Mouse (Mus musculus): ENCODE measurements around the gene Plekha4.
"Not testable (repeated sequence)": the region's sequence is repeated elsewhere in the genome, so short reads cannot be mapped to it uniquely, and the experiment has no call there.

The Plekha4 gene

DNA sequence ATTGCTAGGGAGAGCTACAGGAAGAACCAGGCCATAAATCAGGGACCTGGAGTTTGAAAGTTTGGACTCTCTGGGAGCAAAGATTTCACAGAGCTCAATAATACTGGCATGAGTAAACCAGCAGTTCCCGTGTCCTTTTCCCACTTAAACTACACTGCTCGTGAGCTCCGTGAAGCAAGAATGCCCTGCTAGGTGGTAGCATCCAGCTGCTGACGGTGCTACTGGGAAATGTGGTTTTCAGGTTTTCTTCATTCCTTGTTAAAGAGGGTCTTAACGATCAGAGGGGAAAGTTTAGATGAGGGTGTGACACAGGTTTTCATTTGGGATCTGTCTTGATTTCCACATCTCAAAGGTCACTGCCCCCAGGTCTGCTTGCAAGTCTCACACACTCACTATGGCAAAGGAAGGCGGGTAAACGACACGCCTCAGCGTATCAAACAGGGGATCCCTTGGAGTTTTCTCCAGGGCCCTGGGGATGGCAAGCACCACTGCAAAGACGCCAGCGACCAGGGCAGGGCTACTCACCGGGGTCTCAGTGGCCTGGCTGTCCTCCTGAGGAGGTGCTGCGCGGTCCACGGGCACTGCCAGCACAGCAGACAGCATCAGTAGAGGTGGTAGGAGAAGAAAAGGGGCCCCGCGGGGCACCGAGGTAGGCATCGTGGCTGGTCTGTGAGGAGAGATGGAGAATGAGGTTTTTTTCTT, 16.8 kb upstream of the Plekha4 start:
- DNase-seq (ENCODE audit: low spot score in 2 of 2): no peak

DNA sequence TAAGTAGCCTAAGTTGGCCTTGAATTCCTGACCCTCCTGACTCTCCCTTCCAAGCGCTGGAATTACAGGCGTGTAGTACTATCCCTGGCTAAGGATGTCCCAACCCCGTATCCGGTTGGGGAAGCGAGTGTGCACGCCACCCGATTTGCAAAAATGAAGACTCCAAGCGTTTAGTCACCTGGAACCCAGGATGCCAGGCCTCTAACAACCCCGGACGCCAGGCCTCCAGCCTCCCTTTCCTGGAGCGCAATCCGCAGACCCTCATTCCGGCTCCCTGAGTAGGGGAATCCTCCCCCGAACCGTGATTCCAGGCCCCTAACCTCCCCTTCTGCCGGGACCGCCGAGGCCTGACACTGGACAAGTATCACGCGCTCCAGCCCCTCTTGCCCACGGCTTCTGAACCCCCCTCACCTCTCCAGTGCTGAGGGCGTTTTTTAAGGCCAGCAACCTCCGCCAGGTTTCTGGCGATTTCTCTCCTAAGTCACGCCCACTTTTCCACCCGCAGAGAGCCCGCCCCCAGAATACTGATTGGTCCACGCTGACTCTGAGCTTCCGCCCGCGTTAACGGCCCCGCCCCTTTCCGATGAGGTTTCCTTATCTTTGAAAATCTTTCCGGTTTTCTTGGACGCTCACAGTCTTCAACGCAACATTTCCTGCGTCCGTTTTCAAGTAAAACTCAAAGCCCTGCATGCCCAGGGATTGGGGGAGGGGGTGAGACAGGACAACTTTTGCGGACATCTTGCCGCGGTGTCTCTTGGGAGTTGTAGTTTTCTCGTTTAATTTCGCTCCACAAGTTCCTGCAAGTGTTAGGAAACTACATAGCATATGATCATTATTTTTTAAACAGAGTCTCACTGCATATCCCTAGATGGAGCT, 16.0 kb upstream of the Plekha4 start, which contains the start of gene Nucb1:
Gene Nucb1 (minus strand): TSS at position 495 of the 876 bp plus-strand sequence.
- peak; percentile 89 to 95 for DNase-seq (ENCODE audit: low spot score in 2 of 2)

DNA sequence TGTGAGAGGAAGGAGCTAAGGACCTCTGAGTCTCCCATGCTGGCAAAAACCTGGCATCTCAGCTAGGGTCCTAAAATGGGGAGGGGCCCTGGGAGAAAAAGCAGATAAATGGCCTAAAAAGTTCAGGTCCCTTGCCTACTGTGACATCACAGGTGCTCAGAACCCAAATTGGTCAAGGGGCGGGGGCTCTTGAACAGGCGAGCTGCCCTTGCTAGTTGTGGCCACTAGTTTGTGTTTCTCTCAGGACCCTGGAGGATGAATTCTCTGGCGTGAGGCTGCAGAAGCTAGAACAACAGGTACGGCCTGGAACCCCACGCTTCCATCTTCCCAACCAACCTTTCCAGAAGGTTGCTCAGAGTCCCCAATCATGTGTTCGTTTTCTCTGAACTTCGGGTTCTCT, 11.7 kb upstream of the Plekha4 start:
- DNase-seq (ENCODE audit: low spot score in 2 of 2): no peak

DNA sequence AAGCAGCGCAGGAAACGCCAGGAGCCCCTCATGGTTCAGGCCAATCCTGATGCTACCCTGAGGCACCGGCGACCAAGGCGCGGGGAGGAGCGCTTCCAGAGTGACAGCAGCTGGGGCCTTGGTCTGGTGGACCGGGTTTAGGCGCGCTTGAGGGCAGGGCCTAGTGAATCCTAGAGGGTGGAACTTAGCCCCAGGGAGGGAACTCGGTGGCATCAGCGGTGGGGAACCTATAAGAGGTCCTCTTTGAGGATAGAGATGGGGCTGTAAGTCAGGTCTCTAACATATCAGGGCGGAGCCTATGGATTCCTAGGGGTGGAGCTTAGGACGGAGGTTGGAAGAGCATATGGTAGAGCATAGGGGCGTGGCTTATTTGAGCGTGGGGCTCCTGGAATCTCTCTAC, 10.7 kb upstream of the Plekha4 start:
- no peak for DNase-seq (ENCODE audit: low spot score in 2 of 2)

DNA sequence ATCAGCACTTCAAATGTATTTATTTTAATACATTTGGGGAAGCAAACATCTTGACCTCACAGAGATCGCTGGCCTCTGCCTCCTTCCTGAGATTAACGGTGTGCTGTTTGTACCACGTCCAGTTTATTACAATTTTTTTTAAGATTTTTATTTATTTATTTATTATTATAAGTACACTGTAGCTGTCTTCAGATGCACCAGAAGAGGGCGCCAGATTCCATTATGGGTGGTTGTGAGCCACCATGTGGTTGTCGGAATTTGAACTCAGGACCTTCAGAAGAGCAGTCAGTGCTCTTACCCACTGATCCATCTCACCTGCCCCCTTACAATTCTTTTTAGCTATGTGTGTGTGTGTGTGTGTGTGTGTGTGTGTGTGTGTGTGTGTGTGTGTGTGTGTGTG, 9.3 kb upstream of the Plekha4 start:
- DNase-seq (ENCODE audit: low spot score in 2 of 2): not testable (repeated sequence)

DNA sequence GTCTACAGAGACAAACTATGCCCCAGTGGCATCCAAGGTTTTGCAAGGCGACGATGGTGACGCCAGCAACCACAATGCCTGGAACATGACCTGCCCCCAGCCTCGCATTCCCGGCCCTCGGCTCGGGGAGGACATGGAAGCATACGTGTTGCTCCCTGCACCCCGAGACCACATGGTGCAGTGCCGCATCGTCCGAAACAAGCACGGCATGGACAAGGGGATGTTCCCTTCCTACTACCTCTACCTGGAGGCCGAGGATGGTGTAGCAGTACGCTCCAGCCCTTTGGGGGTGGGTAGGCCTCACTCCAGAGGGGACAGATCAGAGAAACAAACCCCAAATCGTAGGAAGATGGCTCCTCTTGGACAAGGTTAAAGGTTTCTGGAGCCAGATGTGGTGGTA, 7.5 kb upstream of the Plekha4 start:
- DNase-seq (ENCODE audit: low spot score in 2 of 2): no peak

DNA sequence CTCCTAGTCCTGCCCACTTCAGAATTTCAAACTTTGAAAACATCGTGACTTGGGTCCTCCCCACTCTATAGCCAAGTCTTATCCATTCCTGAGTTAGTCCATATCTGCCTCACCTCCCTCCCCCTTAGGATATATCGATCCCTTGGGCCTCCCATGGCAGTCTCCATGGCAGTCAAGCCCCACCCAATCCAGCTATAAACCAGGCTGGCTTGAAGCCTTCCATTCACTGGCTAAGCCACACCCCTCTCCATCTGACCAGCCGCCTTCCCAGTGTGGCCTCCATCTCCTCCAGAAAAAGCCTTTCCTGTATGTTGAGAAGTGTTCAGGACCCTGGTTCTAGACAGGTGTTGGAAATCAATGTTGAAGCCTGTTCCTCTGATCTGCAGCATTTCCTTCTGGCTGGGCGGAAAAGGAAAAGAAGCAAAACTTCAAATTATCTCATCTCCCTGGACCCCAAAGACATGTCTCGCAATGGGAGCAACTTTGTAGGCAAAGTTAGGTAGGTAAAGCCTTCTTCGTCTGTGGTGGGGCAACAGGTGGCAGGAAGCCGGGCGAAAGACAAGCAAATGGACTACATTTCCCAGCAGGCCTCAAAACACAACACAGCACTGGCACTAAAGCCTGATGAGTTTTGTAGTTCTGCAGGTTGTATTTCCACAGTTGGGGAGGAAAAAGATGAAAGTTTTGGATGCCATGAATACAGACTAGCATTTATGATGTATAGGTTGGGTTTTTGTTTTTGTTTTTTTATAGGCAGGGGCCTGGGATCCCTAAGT, 6.6 kb upstream of the Plekha4 start:
- no peak for DNase-seq (ENCODE audit: low spot score in 2 of 2)

DNA sequence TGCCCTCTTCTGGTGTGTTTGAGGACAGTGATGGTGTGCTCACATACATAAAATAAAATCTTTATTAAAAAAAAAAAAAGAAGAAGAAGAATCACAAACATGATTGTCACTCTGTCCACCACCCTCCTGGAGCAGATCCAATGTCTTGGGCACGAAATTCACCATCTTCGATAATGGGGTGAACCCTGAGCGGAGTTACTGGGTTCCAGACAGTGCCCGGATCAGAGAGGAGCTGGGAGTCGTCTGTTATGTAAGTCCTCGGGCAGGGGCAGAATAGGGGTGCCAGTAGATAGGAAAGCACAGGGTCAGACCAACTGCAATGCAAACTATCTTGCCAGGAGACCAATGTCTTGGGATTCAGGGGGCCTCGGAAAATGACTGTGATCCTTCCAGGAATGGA, 5.5 kb upstream of the Plekha4 start:
- no peak for DNase-seq (ENCODE audit: low spot score in 2 of 2)

DNA sequence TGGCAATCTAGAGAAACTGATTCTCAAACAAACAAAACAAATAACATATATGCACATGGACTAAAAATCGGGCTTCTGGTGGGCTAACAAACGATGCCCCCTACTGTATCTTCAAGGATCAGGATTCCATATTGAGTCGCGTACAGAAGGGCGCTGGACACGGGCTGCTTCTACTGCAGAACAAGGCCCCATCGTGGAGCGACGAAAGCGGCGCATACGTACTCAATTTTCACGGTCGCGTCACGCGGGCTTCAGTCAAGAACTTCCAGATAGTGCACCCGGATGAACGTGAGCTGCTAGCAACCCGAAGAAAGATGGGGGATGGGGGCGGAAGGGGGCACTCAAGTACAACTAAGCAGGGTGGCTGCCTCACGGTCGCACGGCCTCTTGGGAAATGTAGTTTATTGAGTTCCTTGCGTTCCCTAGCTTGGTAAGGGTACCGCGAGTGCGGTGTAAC, 4.4 kb upstream of the Plekha4 start:
- DNase-seq (ENCODE audit: low spot score in 2 of 2): peak; percentile 91 to 94

DNA sequence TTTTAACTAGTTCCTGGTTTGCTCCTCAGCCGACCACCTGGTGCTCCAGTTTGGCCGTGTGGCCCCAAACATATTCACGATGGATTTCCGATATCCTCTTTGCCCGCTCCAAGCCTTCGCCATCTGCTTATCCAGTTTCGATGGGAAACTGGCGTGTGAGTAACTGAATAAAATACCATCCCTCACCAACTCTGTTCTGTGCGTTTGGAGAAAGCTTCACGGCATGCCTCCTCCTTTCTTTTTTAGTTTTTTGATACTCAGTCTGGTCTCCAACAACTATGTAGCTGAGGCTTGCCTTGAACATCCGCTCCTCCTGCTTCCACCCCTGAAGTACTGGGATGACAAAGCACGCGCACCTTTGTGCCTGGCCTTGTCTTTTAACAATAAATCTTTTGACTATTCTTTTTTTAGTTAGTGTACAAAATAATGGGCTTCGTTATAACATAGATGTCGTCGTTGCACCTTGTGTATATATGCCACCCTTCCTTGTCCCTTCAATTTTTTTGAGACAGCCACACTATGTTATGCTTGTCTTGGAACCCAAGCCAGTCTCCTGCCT, 3.9 kb upstream of the Plekha4 start:
- no peak for DNase-seq (ENCODE audit: low spot score in 2 of 2)

DNA sequence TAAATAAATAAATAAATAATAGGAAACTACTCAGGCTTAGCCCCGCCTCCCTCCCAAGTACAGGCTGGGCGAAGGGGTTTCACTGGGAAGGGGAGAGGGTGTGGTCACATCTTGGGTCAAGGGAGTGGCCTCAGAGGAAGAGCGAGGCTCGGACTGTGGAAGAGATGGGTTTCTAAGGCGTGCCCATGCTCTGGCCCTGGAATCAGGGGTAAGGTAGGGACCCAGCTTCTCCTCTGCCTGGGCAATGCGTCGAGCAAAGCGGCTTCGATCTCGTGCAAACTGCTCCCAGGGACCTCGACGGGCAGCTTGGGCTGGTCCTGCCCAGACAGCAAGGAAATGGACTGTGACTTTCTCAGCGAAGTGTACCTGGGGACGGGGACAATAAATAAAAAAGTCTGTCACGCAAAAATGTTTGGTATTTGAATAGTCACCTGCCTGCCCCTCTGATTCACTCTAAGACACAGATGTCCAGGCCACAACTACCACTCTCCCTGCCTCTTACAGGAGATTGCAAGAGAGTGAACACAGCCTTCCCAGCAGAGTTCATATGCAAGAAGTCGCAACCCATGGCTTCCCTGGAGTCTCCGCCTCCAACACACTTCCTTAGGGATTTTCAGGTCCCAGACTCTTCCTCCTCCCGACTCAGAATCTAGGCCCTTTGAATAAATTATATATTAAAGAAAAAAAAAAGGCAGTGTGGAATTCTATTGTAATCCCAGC, 3.0 kb upstream of the Plekha4 start:
- no peak for DNase-seq (ENCODE audit: low spot score in 2 of 2)

DNA sequence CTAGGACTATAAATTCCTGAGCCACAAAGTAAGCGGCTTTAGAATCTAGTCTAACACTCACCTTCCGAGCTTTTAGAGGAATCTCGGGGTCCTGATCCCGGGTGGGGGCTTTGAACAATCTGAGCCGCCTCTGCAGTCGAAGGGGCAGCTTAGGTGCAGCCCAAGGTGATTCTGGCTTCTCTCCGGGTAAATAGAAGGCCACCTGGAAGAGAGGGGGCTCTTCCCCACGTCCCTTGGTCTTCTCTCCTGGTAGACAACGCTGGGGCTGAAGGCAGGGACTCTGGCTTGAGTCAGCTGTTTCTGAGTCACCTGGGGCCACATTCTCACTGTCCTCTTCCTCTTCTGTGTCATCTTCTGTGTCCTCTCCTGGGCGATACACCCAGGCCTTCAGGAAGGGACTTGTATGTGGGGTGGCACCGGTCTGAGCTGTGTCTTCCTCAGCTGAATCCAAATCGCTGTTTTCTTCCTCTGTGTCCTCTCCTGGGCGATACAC, 2.4 kb upstream of the Plekha4 start:
- DNase-seq (ENCODE audit: low spot score in 2 of 2): no peak

DNA sequence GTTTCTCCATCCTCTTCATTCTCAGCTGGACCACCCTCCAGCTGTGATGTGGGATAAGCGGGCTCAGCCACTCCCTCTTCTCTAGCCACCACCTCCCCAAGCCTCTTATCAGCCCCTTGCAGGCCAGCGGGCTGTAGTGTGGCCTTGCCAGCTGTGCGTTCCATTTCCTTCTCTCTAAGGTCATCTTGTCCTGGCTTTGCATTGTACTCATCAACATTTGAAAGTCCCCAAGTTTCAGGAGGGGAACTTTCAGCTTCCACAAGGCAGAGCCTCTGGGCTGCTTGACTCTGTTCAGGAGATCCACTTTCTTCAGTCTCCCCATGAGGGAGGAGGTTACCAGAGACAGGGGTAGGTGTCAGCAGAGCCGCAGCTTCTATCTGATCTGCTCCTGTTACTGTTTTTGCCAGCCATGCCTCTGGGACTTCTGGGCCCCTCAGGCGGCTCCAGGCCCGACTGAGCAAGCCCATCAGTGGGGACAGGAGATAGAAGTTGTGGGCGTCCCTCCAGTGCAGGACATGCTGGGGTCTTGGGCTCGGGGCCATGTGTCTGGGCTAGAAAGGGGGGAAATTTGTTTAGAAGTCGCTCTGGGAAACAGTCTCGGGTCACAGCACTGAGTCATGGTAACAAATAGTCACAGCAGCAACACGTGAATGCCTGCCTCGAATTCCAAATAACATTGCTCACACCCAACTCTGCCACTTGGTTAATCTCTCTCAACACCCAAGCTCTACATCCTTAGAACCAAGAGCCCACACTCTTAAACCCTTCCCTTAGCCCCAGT, 1.1 kb upstream of the Plekha4 start:
- peak in 1 of 2 experiments; percentile 21 for DNase-seq (ENCODE audit: low spot score in 2 of 2)

DNA sequence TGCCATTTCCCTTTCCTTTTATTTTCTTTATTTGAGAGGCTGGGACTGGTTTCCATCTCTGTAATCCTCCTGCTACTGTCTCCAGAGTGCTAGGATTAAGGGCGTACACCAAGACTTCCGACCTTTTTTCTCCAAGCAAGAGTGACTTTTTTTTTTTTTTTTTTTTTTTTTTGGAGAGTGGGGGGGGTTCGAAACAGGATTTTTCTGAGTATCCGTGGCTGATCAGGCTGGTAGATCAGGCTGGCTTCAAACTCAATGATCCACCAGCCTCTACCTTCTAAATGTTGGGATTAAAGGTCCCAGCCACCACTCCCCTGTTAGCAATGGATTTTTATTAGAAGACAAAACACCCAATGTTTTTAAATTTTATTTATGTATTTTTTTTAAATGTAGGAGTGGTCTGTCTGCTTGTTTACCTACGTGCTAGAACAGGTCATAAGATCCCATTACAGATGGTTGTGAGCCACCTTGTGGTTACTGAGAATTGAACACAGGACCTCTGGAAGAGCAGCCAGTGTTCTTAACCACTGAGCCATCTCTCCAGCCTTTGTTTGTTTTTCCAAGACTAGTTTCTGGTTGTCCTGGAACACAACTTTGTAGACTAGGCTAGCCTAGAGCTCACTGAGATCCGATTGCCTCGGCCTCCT, 467 bp downstream of the Plekha4 start:
- DNase-seq (ENCODE audit: low spot score in 2 of 2): no peak

DNA sequence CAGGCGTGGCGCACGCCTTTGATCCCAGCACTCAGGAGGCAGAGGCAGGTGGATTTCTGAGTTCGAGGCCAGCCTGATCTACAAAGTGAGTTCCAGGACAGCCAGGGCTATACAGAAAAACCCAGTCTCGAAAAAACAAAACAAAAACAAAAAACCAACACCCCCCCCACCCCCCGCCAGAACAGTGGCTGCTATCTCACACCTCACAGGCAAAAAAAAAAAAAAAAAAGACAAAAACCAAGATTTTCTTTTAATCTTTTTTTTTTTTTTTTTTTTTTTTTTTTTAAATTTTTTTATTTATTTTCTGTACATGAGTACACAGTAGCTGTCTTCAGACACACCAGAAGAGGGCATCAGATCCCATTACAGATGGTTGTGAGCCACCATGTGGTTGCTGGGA, 1.0 kb downstream of the Plekha4 start:
- not testable (repeated sequence) for DNase-seq (ENCODE audit: low spot score in 2 of 2)

DNA sequence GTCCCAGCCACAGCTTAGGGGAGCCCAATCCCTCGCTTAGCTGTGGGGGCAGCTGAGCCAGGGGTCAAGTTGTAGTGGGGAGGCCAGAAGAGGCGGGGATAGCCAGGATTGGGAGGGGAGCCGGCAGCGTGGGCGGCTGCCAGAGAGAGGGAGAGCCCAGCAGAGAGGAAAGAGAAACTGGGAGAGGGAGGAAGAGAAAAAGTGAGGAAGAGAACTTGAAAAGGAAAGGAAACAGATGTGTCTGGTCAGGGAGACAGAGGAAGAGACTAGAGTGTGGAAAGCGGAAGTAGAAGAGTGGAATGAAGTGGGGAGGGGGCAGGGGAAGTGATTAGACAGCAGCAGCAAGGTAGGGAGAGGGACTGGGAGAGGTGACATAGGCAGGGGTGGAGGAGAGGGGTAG, 3.3 kb downstream of the Plekha4 start:
- DNase-seq (ENCODE audit: low spot score in 2 of 2): no peak

DNA sequence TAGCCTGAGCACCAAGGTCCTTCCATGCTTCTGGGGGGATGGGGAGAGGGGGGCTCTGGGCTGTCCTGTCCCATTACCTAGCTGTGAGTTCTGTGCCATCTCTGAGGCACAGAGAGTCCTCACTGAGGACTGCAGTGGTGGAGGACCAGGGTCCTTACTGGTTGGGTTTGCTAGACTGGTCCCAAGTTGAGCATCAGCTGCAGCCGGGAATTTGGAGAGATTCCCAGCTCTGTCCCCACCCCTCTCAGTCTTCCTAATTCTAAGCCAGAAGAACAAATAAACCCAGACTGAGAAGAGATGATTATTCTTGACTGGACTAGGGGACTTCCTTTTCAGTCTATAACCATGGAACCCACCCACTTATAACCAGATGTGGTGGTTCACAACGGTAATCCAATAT, 4.5 kb downstream of the Plekha4 start:
- no peak for DNase-seq (ENCODE audit: low spot score in 2 of 2)

DNA sequence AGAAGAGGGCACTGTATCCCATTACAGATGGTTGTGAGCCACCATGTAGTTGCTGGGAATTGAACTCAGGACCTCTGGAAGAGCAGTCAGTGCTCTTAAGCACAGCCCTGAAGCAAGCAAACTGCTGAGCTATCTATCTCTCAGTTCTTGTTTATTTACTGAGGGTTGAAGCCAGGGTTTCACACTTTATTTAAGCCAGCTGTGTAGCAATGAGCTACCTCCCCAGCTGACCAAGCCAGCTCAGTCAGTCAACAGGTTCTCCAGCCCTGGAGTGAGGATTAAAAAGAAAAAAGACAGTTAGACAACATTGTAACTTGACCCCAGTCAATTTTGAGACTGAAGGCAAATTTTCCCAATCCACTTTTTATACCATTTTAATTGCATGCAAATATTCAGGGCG, 9.5 kb downstream of the Plekha4 start:
- no peak for DNase-seq (ENCODE audit: low spot score in 2 of 2)

DNA sequence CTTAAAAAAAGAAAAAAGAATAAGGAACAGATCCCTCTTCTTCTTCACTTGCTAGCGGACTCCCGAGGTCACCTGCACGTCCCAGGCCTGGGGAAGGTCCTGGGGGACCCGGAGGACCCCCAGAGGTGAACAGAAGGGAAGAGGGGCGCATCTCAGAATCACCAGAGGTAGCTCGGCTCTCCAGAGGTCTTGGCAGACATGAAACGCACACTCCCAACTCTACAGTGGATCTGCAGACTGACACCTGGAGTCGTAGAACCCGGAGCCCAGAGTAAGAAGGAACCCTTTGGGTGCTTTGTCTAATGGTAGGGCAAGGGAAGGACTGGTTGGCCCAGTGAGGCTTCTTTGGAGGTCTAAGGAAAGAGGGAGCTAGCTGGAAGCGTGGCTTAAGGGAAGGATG, 11.5 kb downstream of the Plekha4 start:
- DNase-seq (ENCODE audit: low spot score in 2 of 2): no peak

Data from right cerebral cortex, adult 2 months (tissue).